Mouse (Mus musculus) gastrocnemius, postnatal 36 days (tissue): ENCODE data around the gene Wars. TPM values are rescaled to one million over a fixed set of nuclear protein-coding genes. Genes with fewer than 3 reads are reported as not detected.

Source experiments
- DNase-seq, 2 experiments: peaks; one replicate each; pipeline ENCODE4 v3.0.0; 2022
- intact Hi-C: fragments of 180-260 bp; cut with DNase I; formaldehyde crosslinking; loops from one replicate; pipeline ENCODE4 v1.15.1; 2025
- microRNA-seq, 2 experiments: library from miRNA; unstranded; fragments of <30 nt; microRNA quantifications; one replicate each; pipeline ENCODE4 v1.2.0; 2021
- total RNA-seq, 2 experiments: library from RNA; stranded (reverse); gene quantifications; 2 replicates each; pipeline ENCODE4 v1.2.3; 2021

Gene Wars
- total RNA-seq, 2 experiments from 2014 or later: 23.8 to 26.2 TPM

DNA sequence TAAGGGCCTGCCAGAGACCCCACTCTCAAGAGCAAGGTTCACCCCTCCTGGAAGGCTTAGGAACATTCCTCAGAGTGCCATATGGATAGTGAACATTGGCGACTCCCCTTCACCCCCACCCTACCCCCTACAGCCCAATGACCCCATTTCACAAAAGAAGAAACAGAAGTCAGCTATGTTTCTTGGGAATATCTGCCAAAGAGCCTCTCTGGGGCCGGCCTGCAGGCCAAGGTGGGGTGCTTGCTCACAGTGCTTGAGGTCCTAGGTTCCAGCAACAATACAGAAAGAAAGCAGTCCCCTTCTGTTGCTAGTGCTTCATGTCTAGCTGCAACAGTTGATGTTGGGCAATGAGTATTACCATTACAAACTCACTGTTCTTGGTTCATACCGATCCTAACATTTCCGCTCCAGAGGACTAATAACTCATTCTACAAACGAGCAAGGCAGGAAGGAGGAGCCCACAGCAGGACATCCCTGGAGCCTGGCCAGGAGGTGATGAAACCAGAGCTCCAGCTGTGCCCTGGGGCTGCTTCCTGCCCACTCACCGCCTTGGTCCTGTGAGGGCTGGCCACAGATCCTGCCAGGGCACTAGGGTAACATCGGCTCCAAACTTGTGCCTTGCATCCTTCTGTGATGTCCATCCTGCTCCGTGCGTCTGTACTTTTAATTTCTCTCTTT, 61.9 kb downstream of the Wars start:
- intact Hi-C loops: no loop called here
- DNase-seq: peak; percentile 49 to 65

DNA sequence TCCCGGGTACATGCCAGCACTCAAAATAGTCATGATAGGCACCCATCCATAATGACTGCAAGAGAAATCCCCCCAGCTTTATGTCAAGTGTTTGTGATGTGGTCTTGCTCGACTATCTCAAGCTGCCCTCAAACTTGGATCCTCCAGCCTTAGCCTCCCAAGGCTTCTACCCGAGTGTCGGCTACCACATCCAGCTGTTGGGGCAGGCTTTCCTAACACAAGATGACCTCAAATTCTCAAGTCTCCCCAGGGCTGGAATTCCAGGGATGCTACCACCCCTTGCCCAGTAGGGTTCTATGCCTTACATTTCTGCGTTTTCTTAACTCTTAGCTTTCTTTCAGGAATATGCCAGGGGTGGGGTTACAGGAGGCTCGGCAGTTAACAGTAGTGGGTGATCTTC, 63.6 kb downstream of the Wars start:
- intact Hi-C loops: no loop called here
- no peak for DNase-seq

DNA sequence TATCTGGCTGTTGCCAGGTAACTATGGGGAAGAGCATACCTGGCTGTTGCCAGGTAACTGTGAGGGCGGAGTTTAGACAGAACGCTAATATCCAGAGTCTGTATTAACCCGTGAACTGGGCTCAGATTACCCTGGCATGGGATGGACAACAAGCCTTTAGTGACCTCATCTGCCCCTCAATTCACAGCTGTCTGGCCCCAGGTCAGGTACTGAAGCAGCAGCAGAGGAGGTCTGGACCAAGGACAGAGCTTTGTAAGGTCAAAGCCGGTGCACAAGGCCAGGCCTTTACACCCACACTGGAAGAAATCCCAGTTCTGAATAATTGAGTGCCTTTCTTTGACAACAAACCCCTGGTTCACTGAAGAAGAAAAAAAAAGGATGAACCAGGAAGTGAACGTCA, 64.3 kb downstream of the Wars start:
- intact Hi-C loops: no loop called here
- no peak for DNase-seq

DNA sequence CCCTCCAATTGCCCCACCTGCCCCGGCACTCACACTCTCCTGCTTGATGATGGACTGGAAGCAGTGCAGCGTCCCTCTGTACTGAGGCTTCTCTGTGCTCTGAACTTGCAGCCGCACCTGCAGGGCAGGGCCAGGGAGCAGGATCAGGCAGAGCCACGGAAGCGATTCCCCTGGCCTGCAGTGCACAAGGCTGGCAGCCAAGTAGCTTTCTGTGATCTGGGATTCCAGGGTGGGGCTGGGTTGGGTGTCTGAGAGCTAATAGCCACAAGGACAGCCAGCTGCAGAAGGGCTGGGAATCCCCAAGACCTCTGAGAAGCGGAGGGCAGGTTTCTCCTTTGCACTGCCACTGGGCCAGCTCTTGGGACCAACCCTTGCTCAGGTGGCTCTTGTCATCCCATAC, 66.3 kb downstream of the Wars start:
- intact Hi-C loops: no loop called here
- DNase-seq: no peak

- intact Hi-C loops: no loop called here
These were observed 66.9 kb downstream of the Wars start for GRCm38 (mm10) chr12:108826958-108827535.

DNA sequence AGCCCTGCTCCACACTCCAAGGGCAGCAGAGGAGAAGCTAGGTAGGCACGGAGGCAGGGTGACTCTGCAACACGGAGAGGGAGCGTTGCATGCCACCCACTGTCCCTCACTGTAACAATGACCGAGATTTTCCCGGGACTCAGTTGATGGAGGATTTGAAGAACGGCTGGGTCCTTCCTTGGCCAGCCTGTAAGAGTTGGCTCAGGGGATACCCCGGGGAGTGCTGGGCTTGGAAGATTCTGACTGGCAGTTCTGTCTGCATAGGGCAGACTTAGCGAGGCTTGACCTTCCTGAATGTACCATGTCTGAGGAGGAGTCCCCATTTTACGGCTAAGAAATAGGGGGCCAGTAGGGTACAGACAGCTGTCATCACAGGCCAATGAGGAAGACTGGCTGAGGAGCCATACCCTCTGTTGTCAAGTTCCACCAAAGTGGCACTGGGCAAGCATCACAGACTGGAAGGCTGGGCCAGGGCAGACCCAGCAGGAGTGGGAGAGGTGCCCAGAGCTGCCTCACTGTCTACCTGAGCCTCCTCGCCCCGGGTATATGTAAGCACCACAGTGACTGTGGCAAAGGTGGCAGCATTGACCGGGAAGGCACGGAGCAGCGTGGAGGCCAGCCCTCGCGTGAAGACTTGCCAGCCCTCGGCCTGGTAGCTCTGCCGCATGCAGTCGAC, 67.6 kb downstream of the Wars start:
- intact Hi-C loops: no loop called here
- no peak for DNase-seq

More at GRCm38 (mm10) chr12:108826958-108827535, 66.9 kb downstream of the Wars start:
- DNase-seq: no peak

DNA sequence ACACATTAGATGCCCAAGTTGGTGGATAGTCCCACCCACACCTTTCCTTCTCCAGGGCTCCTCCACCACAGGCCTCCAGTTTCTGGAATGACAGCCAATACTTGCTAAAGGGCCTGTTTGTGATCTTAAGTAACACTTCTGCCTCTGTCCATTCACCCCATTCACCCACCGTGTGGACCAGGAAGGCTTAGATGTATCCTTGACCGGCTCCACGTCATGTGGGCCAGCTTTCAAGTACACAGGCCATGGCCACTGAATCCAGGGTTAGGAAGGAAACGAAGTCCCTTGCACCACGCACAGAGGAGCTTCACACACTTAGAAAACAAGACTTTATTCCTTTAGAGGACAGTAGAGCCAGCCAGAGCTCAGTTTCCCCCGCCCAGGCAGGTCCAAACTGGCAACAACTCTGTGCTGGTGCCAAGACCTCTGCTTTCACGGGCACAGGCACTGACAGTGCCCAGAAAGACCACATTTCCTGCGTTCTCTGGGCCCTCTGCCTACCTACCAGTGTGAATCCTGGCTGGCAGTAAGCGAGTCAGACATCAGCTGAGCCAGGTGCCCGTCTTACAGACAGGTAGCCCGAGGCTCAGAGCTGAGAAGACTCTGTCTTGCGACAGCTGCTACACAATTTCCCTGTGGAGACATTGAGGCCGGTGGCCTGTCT, 68.3 kb downstream of the Wars start:
- intact Hi-C loops: no loop called here
- no peak for DNase-seq

GRCm38 (mm10) chr12:108824225-108824874, 69.6 kb downstream of the Wars start:
- intact Hi-C loops: no loop called here
- no peak for DNase-seq

DNA sequence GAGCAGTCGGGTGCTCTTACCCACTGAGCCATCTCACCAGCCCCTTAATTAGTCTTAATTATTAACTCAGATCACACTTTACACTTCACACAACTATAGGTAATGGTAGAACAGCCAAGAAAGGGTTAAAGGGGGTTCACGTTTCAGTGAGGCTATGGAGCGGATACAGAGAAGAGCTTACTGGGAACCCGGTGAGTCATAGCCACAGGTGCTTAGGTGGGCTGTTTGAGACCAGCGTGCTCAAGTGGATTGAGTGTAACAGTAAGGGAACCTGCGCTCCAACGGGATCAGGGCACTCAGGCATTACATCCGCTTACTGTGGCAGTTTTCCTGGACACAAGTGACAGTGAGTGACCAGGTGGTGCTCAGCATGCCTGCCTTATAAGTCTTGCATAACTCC, 70.9 kb downstream of the Wars start:
- no peak for DNase-seq
- intact Hi-C loops: no loop called here

GRCm38 (mm10) chr12:108820461-108820860, 73.5 kb downstream of the Wars start:
- DNase-seq: no peak

GRCm38 (mm10) chr12:108816569-108816968, 77.4 kb downstream of the Wars start:
- intact Hi-C loops: no loop called here
- DNase-seq: no peak

More at GRCm38 (mm10) chr12:108820461-108820860, 73.5 kb downstream of the Wars start:
- intact Hi-C loops: no loop called here

DNA sequence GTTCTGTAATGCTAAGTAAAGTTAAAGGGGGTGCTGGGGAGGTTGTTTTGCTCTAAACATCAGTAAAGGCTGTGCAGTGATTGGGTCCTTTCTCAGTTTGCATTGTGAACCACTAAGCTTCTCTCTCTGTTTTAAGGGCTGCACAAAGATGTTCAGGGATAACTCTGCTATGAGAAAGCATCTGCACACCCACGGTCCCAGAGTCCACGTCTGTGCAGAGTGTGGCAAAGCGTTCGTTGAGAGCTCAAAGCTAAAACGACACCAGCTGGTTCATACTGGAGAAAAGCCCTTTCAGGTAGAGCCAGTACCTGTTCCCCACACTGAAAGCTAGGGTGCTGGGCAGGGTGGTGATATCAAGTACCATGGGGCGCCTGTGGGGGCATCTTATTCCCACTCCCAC, 79.5 kb downstream of the Wars start:
- no peak for DNase-seq

GRCm38 (mm10) chr12:108812463-108812862, 81.5 kb downstream of the Wars start:
- intact Hi-C loops: loop anchor here (5.0 kb wide), 1 partner anchor 80 kb away; the partner anchor contains the start of genes Wars and Wdr25
- no peak for DNase-seq

More for the DNA sequence above, 79.5 kb downstream of the Wars start:
- intact Hi-C loops: loop anchor here (5.0 kb wide), 1 partner anchor 78 kb away; the partner anchor contains the start of genes Wars and Wdr25

GRCm38 (mm10) chr12:108811133-108811532, 82.8 kb downstream of the Wars start:
- DNase-seq: no peak
- intact Hi-C loops: loop anchor here (5.0 kb wide), 1 partner anchor 81 kb away; the partner anchor contains the start of genes Wars and Wdr25

GRCm38 (mm10) chr12:108810309-108810708, 83.7 kb downstream of the Wars start:
- no peak for DNase-seq
- intact Hi-C loops: loop anchor here (5.0 kb wide), 1 partner anchor 82 kb away; the partner anchor contains the start of genes Wars and Wdr25

Small RNA genes within 50 kb of the gene (microRNA-seq; reads per million reads assigned to microRNA genes)
- gene Mir345: 47.5 to 62.3 reads per million in 2 experiments

Other genes with a start within 250 kb of the Wars start
- gene Degs2, start 191.9 kb downstream of the Wars start, total RNA-seq: under 1 TPM in 1 of 2 experiments, not detected in 1; 0.15 TPM
- gene Yy1, start 101.2 kb downstream of the Wars start, total RNA-seq: 10 to 100 TPM; 24.6 to 28.5 TPM
- 1 to 10 TPM; 7.3 to 9.2 TPM for gene Slc25a29, start 58.3 kb downstream of the Wars start, total RNA-seq
- gene Slc25a47, start 58.1 kb downstream of the Wars start, total RNA-seq: 1 to 10 TPM; 4.9 to 6.8 TPM
- 1 to 10 TPM; 4.6 to 5.1 TPM for gene Wdr25, start 543 bp downstream of the Wars start, total RNA-seq
- under 1 TPM; 0.15 to 0.20 TPM for gene Begain, start 174.0 kb upstream of the Wars start, total RNA-seq